Mouse (Mus musculus) skeletal muscle tissue, adult 2 months (tissue): Measurements from ENCODE around the gene Scd1.
"Not testable (repeated sequence)": the region's sequence is repeated elsewhere in the genome, so short reads cannot be mapped to it uniquely, and the experiment has no call there.

Experiments
- DNase-seq: peaks from one replicate; pipeline ENCODE4 v3.0.0-alpha.2; 2012; ENCODE audit warnings: low read depth, low spot score

The Scd1 gene

GRCm38 (mm10) chr19:44400076-44400475 lies 7.6 kb downstream of the Scd1 start:
- DNase-seq: no peak

GRCm38 (mm10) chr19:44396742-44397141 lies 10.9 kb downstream of the Scd1 start:
- DNase-seq: no peak

GRCm38 (mm10) chr19:44394972-44395371 lies 12.7 kb downstream of the Scd1 start:
- DNase-seq: no peak

- no peak for DNase-seq
Measured at GRCm38 (mm10) chr19:44393962-44394422, 13.7 kb downstream of the Scd1 start.

GRCm38 (mm10) chr19:44392339-44393009 lies 15.2 kb downstream of the Scd1 start:
- DNase-seq: no peak

GRCm38 (mm10) chr19:44391856-44392255 lies 15.8 kb downstream of the Scd1 start:
- no peak for DNase-seq

- no peak for DNase-seq
Measured at GRCm38 (mm10) chr19:44389507-44389906, 18.2 kb downstream of the Scd1 start.

GRCm38 (mm10) chr19:44388475-44389428 lies 18.9 kb downstream of the Scd1 start:
- peak; percentile 94 for DNase-seq

- no peak for DNase-seq
Measured at GRCm38 (mm10) chr19:44387746-44388474, 19.8 kb downstream of the Scd1 start.

- no peak for DNase-seq
Measured at GRCm38 (mm10) chr19:44387089-44387671, 20.5 kb downstream of the Scd1 start.

GRCm38 (mm10) chr19:44385887-44386498 lies 21.7 kb downstream of the Scd1 start:
- no peak for DNase-seq

- no peak for DNase-seq
Measured at GRCm38 (mm10) chr19:44382682-44383321, 24.9 kb downstream of the Scd1 start.

- no peak for DNase-seq
Measured at GRCm38 (mm10) chr19:44380065-44380464, 27.6 kb downstream of the Scd1 start.

- DNase-seq: no peak
Measured at GRCm38 (mm10) chr19:44379090-44379489, 28.6 kb downstream of the Scd1 start.

GRCm38 (mm10) chr19:44377629-44378375 lies 29.9 kb downstream of the Scd1 start:
- no peak for DNase-seq

- DNase-seq: peak; percentile 42
Measured at GRCm38 (mm10) chr19:44376511-44376951, 31.1 kb downstream of the Scd1 start.

- DNase-seq: peak; percentile 77
Measured at GRCm38 (mm10) chr19:44372969-44373368, 34.7 kb downstream of the Scd1 start.

- DNase-seq: no peak
Measured at GRCm38 (mm10) chr19:44370231-44370630, 37.4 kb downstream of the Scd1 start.

- DNase-seq: no peak
Measured at GRCm38 (mm10) chr19:44369371-44369770, 38.3 kb downstream of the Scd1 start.

GRCm38 (mm10) chr19:44367076-44367475 lies 40.6 kb downstream of the Scd1 start:
- not testable (repeated sequence) for DNase-seq
